Mouse (Mus musculus) testis, postnatal 14 days (tissue): ENCODE data around the gene Rbks.
A peak's percentile ranks its signal among the peaks of the same experiment; 100 is the strongest.

ENCODE experiments used
- DNase-seq: peaks from one replicate; pipeline ENCODE4 v3.0.0; 2021; ENCODE audit warnings: low spot score

Gene Rbks

DNA sequence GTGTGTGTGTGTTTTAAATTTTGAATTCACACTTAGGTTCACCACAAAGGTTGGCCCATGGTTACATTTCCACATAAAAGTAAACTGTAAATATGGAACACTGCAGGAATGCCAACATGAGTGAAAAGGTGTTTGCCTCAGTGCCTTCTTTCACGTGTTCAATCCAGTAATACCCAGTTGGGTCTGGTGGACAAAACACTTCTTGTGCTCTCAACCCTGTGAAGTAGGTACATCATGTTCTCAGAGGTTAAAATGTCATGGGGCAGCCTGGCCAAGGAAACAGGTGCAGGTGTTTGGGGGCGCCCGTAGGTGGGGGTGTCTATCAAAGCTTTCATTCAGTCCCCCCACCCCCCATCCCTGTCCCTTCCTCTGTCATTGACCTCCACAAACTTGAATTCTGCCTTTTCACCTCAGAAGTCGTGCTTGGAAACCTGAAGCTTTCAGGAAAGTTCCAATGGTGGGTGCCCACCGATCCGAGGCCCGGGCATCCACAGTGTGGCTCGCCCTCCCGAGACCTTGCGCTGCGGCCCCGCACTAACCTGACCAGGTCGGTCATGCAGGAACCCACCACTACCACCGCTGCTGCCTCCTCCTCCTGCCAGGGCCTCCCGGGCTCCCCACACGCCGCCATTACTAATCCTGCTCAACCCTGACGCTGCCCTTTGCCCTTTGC is at the start of gene Rbks:
TSS of gene Rbks (minus strand) at position 657 of the 673 bp plus-strand sequence.
- DNase-seq, result peak; percentile 31

DNA sequence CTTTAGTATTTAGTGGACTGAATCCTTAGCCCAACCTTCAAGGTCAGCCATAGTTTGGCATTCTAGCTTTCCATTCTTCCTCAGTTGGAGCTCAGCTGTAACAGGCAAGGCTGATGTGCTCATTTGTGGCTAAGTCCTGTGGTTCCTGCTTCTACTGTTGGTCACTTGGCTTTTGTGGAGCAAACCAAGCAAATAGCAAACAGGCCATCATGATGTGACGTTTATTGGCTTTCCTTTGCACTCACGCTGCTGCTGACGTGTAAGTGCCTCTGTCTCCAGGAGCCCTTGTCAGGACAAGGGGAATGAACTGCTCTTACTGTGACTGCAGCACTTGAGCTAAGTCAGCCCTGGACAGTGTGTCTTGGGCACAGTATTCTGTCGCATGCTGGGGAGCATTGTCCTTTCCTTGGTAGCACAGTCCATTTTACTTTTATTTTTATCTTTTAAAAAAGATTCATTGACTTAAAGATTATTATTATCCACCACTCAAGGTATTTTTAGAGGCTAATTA is 45.1 kb upstream of the Rbks start:
- DNase-seq, result no peak

DNA sequence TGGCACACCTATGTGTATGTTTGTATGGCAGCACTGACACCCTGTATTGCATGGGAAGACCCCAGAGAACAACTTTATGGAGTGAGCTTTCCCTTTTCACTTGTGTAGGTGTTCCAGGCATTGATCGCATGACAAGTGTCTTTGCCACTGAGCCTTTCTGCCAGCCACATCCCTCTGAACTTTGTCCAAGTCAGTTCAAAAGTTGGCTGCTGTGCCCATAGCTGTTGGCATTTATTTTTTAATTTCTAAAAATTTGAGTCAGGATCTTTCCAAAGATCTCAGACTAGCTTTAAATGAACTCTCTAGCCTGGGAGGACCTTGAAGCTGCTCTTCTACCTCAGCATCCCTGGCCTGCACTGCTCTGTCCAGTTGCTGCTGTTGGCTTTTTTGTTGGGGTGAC is 44.5 kb upstream of the Rbks start:
- DNase-seq, result no peak

DNA sequence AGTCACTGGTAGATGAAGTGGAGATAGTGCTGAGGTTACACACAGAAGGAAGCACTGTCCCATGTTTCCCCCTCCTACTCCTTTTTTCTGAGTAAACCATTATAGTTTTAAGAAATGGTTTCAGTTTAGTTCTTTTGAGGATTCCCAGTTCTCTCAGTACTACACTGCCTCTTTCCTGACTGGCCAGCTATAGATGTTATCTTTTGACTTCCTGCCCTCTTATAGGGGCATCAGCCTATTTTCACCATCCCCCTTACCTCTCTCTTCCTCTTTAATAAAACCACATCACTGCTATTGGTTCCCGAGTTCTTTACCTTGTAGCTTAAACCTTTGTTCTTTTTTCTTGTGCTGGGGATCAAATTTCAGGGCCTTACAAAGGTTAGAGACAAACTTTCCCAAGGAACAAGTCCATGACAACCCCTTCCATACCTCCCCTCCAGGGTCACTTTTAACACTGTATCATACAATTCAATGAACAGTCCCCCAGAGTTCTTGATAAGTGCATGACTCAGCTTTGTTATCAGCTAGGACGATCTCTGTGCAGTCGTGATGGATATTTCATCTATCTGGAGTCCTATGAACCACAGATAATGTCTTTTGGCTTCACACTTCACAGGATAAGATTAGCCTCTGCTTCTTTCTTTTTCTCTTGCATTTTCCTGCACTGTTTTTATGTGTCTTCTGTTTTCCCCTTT is 35.4 kb upstream of the Rbks start:
- no peak for DNase-seq

DNA sequence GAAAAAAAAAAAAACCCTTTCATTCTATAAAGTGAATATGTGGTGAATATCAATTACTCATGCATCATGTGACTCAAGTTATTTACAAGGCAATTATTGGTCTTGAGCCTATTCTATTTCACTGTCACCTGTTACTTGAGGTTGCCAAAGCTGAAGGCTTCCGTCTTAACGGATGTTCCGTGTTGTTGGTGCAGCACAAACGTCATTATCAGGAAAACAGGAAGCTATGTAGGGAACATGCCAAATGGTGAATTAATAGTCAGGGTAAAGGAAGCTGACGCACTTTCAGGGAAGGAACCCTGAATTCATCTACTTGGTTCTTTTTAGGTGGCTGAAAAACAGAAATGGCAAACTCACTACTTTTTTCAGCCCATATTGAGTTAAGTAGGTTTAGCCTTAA is 30.0 kb upstream of the Rbks start:
- no peak for DNase-seq

DNA sequence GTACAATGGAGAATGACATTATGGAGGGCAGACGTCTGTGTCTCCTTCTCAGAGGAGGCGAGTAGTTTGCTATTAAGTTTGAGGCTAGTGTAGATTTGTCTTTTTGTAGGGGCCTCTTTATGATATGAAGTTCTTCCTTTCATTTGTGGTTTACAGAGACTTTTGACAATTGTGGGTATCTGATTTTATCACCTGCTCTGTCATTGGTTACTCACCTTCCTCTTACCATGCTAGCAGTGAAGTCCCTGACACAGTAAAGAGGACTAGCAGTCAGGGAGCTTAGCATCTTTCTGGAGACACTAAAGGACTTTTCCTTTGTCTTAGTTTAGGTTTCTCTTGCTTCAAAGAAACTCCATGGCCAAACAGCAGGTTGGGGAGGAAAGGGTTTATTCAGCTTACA is 28.5 kb upstream of the Rbks start:
- no peak for DNase-seq

DNA sequence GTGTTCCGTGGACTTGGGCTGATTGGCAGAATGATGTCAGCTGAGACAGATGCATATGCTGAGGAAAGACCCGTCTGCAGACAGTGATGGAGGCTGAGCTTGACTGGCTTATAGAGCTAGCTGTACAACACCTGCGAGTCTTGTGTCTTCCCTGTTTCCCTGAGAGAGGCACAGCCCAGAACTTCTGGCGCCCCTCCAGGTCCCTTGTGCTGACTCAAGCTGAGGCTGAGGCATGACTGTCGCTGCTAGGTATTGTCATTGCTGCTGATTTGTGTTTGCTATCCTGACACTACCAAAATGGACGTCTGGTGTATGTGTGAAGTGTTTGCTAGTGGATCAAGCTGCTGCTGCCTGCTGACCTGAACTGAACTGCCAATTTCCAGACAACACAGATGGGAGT is 27.1 kb upstream of the Rbks start:
- DNase-seq, result no peak

DNA sequence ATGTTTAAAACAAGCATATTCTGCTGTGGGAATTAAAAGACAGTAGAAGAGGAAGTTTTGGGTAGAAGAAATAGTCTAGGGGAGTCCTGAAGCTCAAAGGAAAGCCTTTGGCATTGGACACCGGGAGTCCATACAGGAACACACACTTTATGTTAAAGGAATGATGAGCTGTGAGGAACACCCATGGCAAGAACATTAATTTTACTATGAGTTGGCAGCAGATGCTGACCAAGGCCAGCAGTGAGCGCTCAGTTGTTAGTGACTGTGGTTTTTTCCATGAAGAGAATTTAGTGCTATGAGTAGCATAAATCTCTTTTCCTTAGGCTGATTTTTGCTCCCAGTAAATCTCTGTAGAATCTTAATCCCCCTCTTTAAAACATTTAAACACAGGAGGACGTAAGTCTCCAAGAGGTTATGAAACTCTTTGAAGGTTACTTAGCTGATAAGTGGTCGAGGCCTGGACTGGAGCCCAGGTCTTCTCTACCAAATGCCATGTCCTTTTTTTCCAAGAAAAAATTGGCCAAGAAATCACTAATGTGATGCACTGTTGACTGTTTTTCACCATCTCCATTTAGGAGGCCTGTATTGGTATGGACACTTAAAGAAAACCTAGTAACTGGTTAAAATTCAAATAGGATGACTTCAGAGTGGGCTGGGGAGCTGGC is 18.2 kb upstream of the Rbks start:
- DNase-seq, result peak; percentile 20

DNA sequence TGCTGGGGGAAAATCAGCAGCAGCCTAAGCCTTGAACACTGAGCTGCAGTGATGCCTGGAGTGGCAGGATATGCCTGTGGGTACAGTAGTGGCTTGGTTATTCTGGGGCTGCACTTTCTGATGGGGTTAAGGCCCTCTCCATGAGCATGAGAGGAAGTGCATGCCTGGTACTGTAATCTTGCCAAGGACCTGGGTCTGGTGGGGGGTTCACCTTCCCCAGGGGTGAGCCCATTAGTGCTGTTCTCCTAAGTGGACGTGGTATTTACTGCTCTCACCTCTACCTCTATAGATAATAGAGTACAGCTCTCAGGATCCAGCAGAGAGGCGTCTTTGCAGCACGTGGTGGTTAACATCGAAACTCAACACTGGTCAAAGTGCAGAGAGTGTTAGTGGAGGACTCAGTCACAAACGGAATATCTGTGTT is 16.4 kb upstream of the Rbks start:
- no peak for DNase-seq

DNA sequence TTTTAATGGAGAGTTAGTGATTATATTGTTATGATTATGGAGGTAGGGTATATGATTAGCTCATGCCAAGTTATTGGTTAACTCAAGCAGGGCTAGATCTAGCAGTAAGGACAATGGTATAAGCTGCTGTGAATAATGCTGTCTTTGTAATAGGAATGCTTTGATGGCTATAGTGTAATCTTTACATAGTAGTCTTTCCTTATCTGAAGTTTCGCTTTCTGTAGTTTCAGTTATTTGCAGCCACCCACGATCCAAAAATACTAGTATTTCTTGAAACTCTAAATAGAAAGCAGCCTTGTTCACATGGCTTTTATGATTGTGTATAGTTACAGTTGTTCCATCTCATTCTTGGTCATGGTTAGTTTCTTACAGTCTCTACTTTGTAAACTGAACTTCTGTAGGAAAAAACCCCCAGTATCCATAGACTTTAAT is 15.9 kb upstream of the Rbks start:
- DNase-seq, result no peak

DNA sequence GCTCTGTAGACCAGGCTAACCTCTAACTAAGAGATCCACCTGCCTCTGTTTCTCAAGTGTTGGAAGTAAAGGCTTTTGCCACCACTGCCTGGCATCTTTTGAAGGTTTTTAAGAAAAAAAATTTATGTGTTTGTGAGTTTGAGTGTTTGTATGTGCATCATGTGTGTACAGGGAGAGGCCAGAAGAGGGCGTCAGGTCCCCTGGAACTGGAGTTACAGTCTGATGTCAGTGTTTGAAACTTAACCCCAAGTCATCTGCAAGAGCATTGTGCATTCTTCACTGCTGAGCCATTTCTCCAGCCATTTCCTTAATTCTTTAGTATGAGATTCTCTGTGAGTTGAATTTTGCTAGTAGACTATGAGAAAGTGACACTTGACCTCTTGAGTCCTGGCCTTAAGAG is 12.0 kb upstream of the Rbks start:
- no peak for DNase-seq

DNA sequence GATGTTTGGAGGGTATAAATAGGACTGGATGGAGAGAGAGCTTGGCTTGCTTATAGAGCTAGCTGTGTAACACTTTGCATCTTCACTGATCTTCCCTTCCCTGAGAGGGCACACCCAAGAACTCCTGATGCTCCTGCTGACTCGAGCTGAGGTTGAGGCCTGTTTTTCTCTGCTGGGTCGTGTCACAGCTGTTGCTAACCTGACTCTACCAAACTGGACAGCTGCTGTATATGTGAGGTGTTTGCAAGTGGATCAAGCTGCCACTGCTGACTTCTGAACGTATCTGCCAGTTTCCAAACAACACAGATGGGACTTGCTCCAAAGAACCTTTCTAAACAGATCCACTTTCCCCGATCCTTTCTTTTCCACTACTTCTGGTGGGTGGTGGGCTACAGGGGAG is 9.4 kb upstream of the Rbks start:
- DNase-seq, result no peak

DNA sequence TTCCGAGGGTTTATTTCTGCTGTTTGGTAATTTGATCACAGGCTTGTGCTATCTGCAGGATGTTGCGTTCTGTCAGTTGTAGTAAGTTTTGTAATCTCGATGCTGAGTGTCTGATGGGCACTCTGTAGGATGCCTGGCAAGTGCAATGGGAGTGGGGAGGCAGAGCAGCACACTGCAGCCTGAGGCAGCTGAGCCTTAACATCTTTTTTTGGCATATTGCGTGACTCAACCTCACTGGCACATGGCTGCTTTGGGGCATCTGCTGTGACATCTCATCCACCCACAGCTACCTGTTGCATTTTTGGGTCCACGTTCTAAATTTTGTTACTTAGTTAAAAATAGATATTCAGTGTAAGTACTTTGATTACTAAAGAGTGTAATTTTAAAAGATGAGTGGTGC is 7.5 kb upstream of the Rbks start:
- DNase-seq, result no peak

DNA sequence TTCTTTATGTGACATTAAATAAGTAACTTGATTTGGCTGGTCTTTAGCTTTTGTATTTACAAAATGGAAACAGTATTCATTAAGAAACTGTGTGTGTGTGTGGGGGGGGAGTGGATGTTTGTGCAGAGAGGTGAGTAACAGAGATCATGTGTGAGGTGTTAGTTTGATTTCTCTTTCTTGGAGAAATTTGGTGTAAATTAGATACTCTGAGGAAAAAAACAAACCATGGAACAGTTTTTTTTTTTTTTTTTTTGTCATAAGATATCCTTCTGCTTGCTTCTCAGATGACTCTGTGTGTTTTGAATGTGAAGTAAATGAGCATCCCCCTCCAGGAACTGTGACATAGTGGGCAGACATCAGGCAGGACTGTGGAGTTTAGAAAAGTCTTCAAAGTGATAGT is 2.0 kb upstream of the Rbks start:
- DNase-seq, result no peak

DNA sequence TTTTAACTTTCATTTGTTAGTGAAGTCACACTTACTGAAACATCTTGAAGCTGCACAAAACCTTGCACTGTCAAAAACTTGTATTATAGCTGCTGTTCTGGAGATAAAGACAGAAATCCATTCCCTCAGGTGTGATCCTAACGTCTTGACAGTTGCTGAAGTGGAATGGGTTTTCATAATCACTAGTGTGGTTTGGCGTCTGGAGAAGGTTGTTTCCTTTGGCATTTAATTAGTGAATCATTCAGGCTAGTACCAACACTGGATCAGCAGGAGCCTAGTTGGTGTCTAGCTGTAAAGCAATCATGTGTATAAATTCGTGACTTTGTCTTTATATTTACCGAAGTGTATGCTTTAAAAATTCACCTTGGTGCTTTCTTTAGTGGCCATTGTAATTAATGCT is 1.5 kb upstream of the Rbks start:
- no peak for DNase-seq

DNA sequence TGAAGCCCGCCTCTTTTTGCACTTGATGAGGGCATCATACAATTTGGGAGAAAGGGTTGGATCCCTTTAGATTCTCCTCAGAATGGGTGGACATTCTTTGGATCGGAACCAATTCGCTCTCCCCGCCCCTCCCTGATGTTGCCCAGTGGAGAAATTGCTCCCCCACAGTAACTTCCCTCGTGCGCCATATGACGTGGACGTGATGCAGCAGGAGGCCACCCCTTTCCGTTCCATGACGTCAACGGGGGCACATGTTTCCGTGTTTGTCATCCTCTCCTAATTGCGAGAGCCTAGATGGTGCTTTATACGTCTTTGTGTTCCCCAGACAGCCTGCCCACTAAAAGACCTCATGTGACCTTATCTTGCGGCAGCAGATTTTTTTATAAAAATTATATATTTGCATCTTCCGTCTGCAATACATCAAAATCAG is 885 bp upstream of the Rbks start:
- DNase-seq, result peak; percentile 84

DNA sequence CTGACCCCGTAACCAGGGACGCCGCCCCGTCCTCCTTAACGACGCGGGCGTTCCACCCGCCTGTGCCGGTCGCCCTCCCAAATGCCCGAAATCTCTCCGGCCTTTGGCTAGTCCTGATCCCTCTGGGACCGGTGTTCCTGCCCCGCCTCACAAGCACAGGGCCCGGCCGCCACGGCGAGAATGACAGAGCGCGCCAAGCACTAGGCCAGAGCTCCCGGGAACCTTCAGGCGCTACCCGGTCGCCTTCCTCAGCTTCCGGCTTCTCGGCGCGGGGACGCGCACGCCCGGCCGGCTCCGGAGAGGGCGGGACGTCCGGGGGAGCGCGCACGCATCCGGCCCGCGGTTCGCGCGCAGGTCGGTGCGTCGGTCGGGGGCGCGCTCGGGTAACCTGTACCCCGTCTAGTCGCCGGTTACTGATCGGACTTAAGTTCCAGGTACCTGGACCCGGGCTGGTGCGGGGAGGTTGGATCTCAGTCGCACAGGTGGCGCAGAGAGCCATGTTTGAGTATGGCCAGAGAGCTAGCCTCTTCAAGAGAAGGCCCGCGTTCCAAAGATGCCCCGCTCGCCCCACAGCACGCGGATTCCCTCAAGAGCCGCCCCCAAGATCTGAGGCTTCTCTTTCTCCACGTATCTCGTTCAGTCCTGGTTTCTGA is 343 bp upstream of the Rbks start, which contains the start of gene Babam2:
TSS of gene Babam2 (plus strand) at position 41 of the 653 bp plus-strand sequence.
- peak; percentile 92 for DNase-seq

DNA sequence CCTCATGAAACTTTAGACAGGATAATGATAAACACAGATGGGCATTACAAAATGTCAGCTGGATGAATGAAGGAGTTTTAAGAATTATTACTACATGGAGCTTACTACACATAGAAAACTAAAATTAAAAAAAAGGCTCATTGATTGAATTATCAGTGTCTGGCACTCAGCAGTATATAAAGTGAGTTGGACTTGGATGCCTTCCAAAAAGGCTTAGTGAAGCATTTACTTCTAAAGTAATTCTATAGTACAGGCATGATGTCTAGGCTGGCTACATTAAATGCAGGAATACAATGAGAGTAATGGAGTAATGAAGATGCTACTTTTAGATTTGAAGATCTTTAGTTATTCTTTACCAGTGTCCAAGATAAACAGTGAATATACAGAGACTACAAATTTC is 4.2 kb downstream of the Rbks start:
- DNase-seq, result no peak

DNA sequence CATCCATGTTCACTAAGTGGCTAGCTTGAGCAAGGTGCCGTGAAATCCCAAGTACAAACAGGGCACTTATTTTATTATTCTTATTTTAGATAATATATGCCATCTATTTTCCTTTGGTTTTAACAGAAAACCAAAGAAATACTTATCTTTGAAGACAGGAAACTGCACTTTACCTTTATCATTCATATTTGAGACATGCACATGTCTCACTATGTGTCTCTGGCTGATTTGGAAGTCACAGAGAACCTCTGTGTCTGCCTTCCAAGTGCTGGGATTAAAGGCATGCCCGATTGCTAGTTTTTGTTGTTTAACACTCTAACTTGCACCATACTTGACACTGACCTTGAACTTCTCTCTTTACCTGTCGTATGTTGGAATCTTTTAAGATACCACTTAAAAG is 9.5 kb downstream of the Rbks start:
- no peak for DNase-seq

DNA sequence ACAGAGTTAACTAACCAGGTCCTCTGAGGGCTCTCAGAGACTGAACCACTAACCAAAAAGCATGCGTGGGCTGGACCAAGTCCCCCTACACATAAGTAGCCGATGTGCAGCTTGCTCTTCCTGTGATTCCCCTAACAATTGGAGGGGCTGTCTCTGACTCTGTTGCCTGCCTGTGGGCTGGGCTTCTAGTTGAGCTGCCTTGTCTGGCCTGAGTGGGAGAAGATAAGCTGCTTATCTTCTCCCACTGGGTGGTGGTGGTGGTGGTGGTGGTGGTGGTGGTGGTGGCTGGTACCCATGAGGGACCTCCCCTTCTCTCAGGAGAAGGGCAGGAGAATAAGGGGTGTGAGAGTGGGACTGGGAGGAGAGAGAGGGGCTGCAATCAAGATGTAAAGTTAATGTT is 11.4 kb downstream of the Rbks start:
- DNase-seq, result no peak

DNA sequence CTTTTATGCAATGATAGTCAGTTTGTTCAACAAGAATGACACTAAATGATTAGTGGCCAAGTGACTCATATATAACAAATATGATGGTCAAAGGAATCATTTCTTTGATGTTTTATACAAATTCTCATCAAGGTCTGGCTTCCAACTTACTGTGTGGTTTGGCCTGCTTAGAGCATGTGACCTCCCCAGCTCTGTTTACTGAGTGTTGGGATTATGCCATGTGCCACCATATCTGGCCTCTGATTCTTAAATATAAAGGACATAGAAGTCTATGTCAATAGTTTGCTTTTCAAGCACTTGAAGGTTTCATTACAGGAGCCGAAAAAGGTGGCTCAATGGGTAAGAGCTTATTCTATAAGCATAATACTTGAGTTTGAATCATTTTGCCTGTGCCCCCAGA is 15.1 kb downstream of the Rbks start:
- no peak for DNase-seq

DNA sequence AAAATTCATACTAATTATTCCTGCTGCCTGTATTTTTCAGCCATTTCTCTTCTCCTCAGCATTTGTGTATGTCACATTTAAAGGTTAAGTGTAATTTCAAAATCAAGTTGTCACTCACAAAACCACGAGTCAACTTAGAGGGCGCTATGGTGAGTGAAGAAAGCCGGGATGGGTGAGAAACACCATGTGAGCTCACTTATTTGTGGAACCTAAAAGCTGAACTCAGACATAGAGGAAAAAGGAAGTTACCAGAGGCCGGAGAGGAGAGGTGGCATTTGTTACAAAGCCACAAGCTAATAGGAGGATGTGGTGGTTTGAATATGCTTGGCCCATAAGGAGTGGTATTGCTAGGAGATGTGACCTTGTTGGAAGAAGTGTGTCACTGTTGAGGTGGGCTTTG is 17.2 kb downstream of the Rbks start:
- DNase-seq, result no peak

DNA sequence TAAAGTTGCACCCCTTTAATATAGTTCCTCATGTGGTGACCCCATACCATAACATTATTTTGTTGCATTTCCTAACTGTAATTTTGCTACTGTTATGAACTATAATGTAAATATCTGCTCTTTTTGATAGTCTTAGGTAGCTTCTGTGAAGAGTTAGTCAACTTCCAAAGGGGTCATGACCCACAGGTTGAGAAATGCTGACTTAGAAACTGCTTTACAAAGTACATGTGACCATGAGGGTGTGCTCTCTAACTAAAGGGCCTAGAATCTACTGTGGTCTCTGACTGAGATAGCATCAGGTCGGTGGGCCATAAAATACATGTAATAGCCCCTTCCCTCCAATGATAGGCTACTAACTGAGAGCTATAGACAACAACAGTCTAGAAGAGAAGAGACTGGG is 19.4 kb downstream of the Rbks start:
- DNase-seq, result no peak
